Mouse (Mus musculus) liver, embryonic 14 days (tissue): ENCODE results near the gene BC053393. TPM values are rescaled to one million over a fixed set of nuclear protein-coding genes. Genes with fewer than 3 reads are reported as not detected.

Experiments used
- polyA plus RNA-seq: library from polyadenylated mRNA; depleted of rRNA; stranded (reverse); fragments of >200 nt; gene quantifications from 2 replicates; pipeline ENCODE4 v1.2.3, GENCODE M21; 2012; rRNA removed

BC053393 gene
- polyA plus RNA-seq: not detected in 2 replicates

GRCm38 (mm10) chr11:46571327-46571726 is at the start of gene BC053393:
Gene BC053393 (plus strand): TSS chr11:46571536.

GRCm38 (mm10) chr11:46523912-46524311 is 47.4 kb upstream of the BC053393 start, which contains the start of gene Gm12169:
Gene Gm12169 (plus strand): TSS chr11:46524212.

GRCm38 (mm10) chr11:46629211-46629795 is 58.0 kb downstream of the BC053393 start, which contains the start of gene Dppa1:
Gene Dppa1 (minus strand): TSS chr11:46629261.

Other genes with a start within 250 kb of the BC053393 start
- gene Itk, start 182.0 kb upstream of the BC053393 start, polyA plus RNA-seq: 0.03 and 0.05 TPM in 2 replicates
- gene Fam71b, start 175.0 kb upstream of the BC053393 start, polyA plus RNA-seq: 0.02 TPM in 2 replicates
- gene Med7, start 134.6 kb upstream of the BC053393 start, polyA plus RNA-seq: 28.9 and 30.9 TPM in 2 replicates
- 0.16 and 0.17 TPM in 2 replicates for gene Havcr2, start 116.6 kb upstream of the BC053393 start, polyA plus RNA-seq
- gene Gm12169, start 47.3 kb upstream of the BC053393 start, polyA plus RNA-seq: not detected in 2 replicates
- gene Dppa1, start 57.7 kb downstream of the BC053393 start, polyA plus RNA-seq: not detected in 2 replicates
- gene Timd2, start 135.5 kb downstream of the BC053393 start, polyA plus RNA-seq: 22.5 and 30.2 TPM in 2 replicates
- 0.01 and 0.07 TPM in 2 replicates for gene Havcr1, start 163.5 kb downstream of the BC053393 start, polyA plus RNA-seq
- gene Timd4, start 239.3 kb downstream of the BC053393 start, polyA plus RNA-seq: 4.0 and 5.1 TPM in 2 replicates